ENCODE assay signal across 21 mouse cellular contexts in the genomic region with DNA sequence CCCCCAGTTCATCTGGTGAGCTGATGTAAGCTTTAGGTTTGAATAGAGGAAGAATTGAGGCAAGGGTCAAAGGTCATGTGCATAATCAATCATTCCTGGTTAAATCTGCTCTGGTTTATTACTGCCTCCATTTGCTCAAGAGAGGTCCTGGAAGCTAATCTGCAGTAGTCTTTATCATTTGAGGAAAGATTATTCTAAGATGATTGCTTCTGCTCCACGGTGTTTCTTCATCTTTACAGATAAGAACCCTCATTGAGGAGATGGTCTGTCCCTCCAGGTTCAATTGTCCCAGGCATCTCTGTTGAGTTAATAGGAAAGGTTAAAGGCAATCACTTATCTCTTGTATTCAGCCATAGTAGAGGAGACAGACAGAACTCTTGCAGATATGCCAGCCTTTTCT.
A peak's percentile ranks its signal among the peaks of the same experiment; 100 is the strongest.
DNase-seq lines count a peak whose midpoint lies in the region; ATAC-seq and TF ChIP-seq lines count a peak whose summit lies in the region.
"Had no signal": no experiment of that assay in that cellular context is flagged by ENCODE, and none has a peak within 500 bp of the region (broad histone marks: within the 10 kb centered on the region; RNA-seq: fewer than 3 reads in every experiment).

No protein-coding gene starts in this region.

- no peaks in the 10 kb centered on the region for H3K27me3 ChIP-seq in hindbrain, embryonic 11.5 days (ENCODE audit: control insufficient read depth, insufficient read depth, low read length)
- no peaks in the 10 kb centered on the region for H3K27me3 ChIP-seq in hindbrain, embryonic 12.5 days
- H3K27me3 ChIP-seq in liver, adult 2 months (ENCODE audit: control insufficient read depth, insufficient read depth, low read length), result no peaks in the 10 kb centered on the region
- no peaks in the 10 kb centered on the region for H3K27me3 ChIP-seq in midbrain, embryonic 13.5 days
- H3K27me3 ChIP-seq: embryonic facial prominence, embryonic 12.5 days; forebrain, embryonic 13.5 days; forebrain, embryonic 15.5 days had no signal

- no peak overlapping the region for H3K4me3 ChIP-seq in hindbrain, embryonic 11.5 days (ENCODE audit: low read depth, low read length)
- no peak overlapping the region for H3K4me3 ChIP-seq in hindbrain, embryonic 12.5 days
- H3K4me3 ChIP-seq in liver, adult 2 months (ENCODE audit: insufficient read depth, low read depth, low read length), result no peak overlapping the region
- no peak overlapping the region for H3K4me3 ChIP-seq in midbrain, embryonic 13.5 days (replicated peaks)
- H3K4me3 ChIP-seq: embryonic facial prominence, embryonic 12.5 days; forebrain, embryonic 13.5 days; forebrain, embryonic 15.5 days had no signal

- no peak for TF ChIP-seq POLR2A in liver, adult 2 months (IDR thresholded peaks at IDR 0.05; ENCODE audit: extremely low read depth, insufficient read depth, low read length)

- no peaks in the 10 kb centered on the region for H3K4me1 ChIP-seq in hindbrain, embryonic 11.5 days (replicated peaks; ENCODE audit: control insufficient read depth, insufficient read depth, low read length)
- H3K4me1 ChIP-seq in hindbrain, embryonic 12.5 days, result no peaks in the 10 kb centered on the region
- H3K4me1 ChIP-seq in liver, adult 2 months (ENCODE audit: control insufficient read depth, insufficient read depth, low read length), result no peaks in the 10 kb centered on the region
- no peaks in the 10 kb centered on the region for H3K4me1 ChIP-seq in midbrain, embryonic 13.5 days (replicated peaks)
- H3K4me1 ChIP-seq: embryonic facial prominence, embryonic 12.5 days; forebrain, embryonic 13.5 days; forebrain, embryonic 15.5 days had no signal

- H3K9ac ChIP-seq in hindbrain, embryonic 11.5 days (ENCODE audit: low read depth, low read length), result no peak overlapping the region
- no peak overlapping the region for H3K9ac ChIP-seq in hindbrain, embryonic 12.5 days
- H3K9ac ChIP-seq in liver, adult 2 months (ENCODE audit: low read depth, low read length), result no peak overlapping the region
- H3K9ac ChIP-seq in midbrain, embryonic 13.5 days (replicated peaks), result no peak overlapping the region
- H3K9ac ChIP-seq: embryonic facial prominence, embryonic 12.5 days; forebrain, embryonic 13.5 days; forebrain, embryonic 15.5 days; forebrain, postnatal 0 days had no signal

- H3K36me3 ChIP-seq in hindbrain, embryonic 11.5 days (ENCODE audit: control insufficient read depth, insufficient read depth, low read length), result no peaks in the 10 kb centered on the region
- no peaks in the 10 kb centered on the region for H3K36me3 ChIP-seq in hindbrain, embryonic 12.5 days
- no peaks in the 10 kb centered on the region for H3K36me3 ChIP-seq in liver, adult 2 months (ENCODE audit: control insufficient read depth, insufficient read depth, low read length)
- no peaks in the 10 kb centered on the region for H3K36me3 ChIP-seq in midbrain, embryonic 13.5 days
- H3K36me3 ChIP-seq: embryonic facial prominence, embryonic 12.5 days; forebrain, embryonic 15.5 days had no signal

- peak; percentile 6 for DNase-seq in hindbrain, embryonic 11.5 days (ENCODE audit: low spot score)
- DNase-seq in liver, adult 2 months (ENCODE audit: extremely low read depth, low read depth, low spot score), result peak; percentile 3
- DNase-seq in liver, result no peak
- peak; percentile 1 for DNase-seq in embryo, embryonic 11 days
- peak; percentile 24 for DNase-seq in mesoderm, embryonic 11.5 days (ENCODE audit: low read depth, low spot score)
- DNase-seq: adrenal gland, adult 2 months; adrenal gland, postnatal 10 days; adrenal gland, postnatal 25 days; cerebellum, adult 11 months; cerebellum, adult 18-20 months; cerebellum, adult 8-10 months; cerebellum, adult 9-11 months; cerebellum, postnatal 14 days; cerebellum, postnatal 36 days; forebrain, postnatal 0 days had no signal

- 77% methylated on average over 1 of the region's 1 CpGs for WGBS in hindbrain, embryonic 11.5 days
- WGBS in hindbrain, embryonic 12.5 days, result 52% methylated on average over 1 of the region's 1 CpGs
- WGBS in liver, adult 2 months, result 51% methylated on average over 1 of the region's 1 CpGs
- WGBS in midbrain, embryonic 13.5 days, result 47% methylated on average over 1 of the region's 1 CpGs

- no peaks in the 10 kb centered on the region for H3K9me3 ChIP-seq in hindbrain, embryonic 11.5 days (ENCODE audit: control insufficient read depth, low read length)
- H3K9me3 ChIP-seq in hindbrain, embryonic 12.5 days (replicated peaks), result no peaks in the 10 kb centered on the region
- H3K9me3 ChIP-seq in midbrain, embryonic 13.5 days, result no peaks in the 10 kb centered on the region
- H3K9me3 ChIP-seq: embryonic facial prominence, embryonic 12.5 days; forebrain, embryonic 13.5 days; forebrain, embryonic 15.5 days had no signal

- no peak overlapping the region for H3K4me2 ChIP-seq in hindbrain, embryonic 11.5 days (replicated peaks; ENCODE audit: low read depth, low read length)
- H3K4me2 ChIP-seq in hindbrain, embryonic 12.5 days (replicated peaks), result no peak overlapping the region
- H3K4me2 ChIP-seq in midbrain, embryonic 13.5 days (replicated peaks), result no peak overlapping the region
- H3K4me2 ChIP-seq: embryonic facial prominence, embryonic 12.5 days; forebrain, embryonic 13.5 days; forebrain, embryonic 15.5 days had no signal

- no peak overlapping the region for H3K27ac ChIP-seq in hindbrain, embryonic 11.5 days (ENCODE audit: low read depth, low read length)
- H3K27ac ChIP-seq in hindbrain, embryonic 12.5 days, result no peak overlapping the region
- no peak overlapping the region for H3K27ac ChIP-seq in liver, adult 2 months (replicated peaks; ENCODE audit: insufficient read depth, low read depth, low read length)
- H3K27ac ChIP-seq in midbrain, embryonic 13.5 days, result no peak overlapping the region
- H3K27ac ChIP-seq: embryonic facial prominence, embryonic 12.5 days; forebrain, embryonic 13.5 days; forebrain, embryonic 15.5 days had no signal

- TF ChIP-seq CTCF in liver, adult 2 months (IDR thresholded peaks at IDR 0.05; ENCODE audit: low read depth, low read length), result no peak

- no peaks in the 10 kb centered on the region for H3K79me2 ChIP-seq in liver, adult 2 months (ENCODE audit: control insufficient read depth, insufficient read depth, low read length)

- no peak for ATAC-seq in hindbrain, embryonic 11.5 days (ENCODE audit: low FRiP score)
- ATAC-seq in hindbrain, embryonic 12.5 days (ENCODE audit: low FRiP score), result no peak
- ATAC-seq in midbrain, embryonic 13.5 days, result no peak
- ATAC-seq in megakaryocyte progenitor cell, adult 5-6 weeks (replicated peaks; ENCODE audit: poor library complexity), result no peak
- ATAC-seq: forebrain, embryonic 13.5 days; forebrain, embryonic 15.5 days; forebrain, postnatal 0 days had no signal
